Mouse (Mus musculus): ENCODE data around the gene 6430548M08Rik.

Gene 6430548M08Rik

GRCm38 (mm10) chr8:120184366-120184765, 70.4 kb downstream of the 6430548M08Rik start:
- no peak for DNase-seq (ENCODE audit: low spot score)

GRCm38 (mm10) chr8:120184850-120185792, 71.2 kb downstream of the 6430548M08Rik start:
- peak; percentile 67 for DNase-seq (ENCODE audit: low spot score)

- DNase-seq (ENCODE audit: low spot score): no peak
Measured at GRCm38 (mm10) chr8:120186454-120186853, 72.5 kb downstream of the 6430548M08Rik start.

- DNase-seq (ENCODE audit: low spot score): no peak
Measured at GRCm38 (mm10) chr8:120188510-120188909, 74.6 kb downstream of the 6430548M08Rik start.

GRCm38 (mm10) chr8:120189440-120189839, 75.5 kb downstream of the 6430548M08Rik start:
- DNase-seq (ENCODE audit: low spot score): no peak

GRCm38 (mm10) chr8:120190107-120190809, 76.3 kb downstream of the 6430548M08Rik start:
- DNase-seq (ENCODE audit: low spot score): no peak

GRCm38 (mm10) chr8:120190810-120191413, 77.0 kb downstream of the 6430548M08Rik start:
- peak; percentile 62 for DNase-seq (ENCODE audit: low spot score)

GRCm38 (mm10) chr8:120191633-120192032, 77.7 kb downstream of the 6430548M08Rik start:
- DNase-seq (ENCODE audit: low spot score): no peak

- no peak for DNase-seq (ENCODE audit: low spot score)
Measured at GRCm38 (mm10) chr8:120192118-120192517, 78.2 kb downstream of the 6430548M08Rik start.

GRCm38 (mm10) chr8:120201351-120201750, 87.4 kb downstream of the 6430548M08Rik start:
- no peak for DNase-seq (ENCODE audit: low spot score)

GRCm38 (mm10) chr8:120202546-120202945, 88.6 kb downstream of the 6430548M08Rik start:
- no peak for DNase-seq (ENCODE audit: low spot score)

GRCm38 (mm10) chr8:120204736-120205360, 90.9 kb downstream of the 6430548M08Rik start:
- peak; percentile 3 for DNase-seq (ENCODE audit: low spot score)

- DNase-seq (ENCODE audit: low spot score): no peak
Measured at GRCm38 (mm10) chr8:120205916-120206315, 92.0 kb downstream of the 6430548M08Rik start.

- no peak for DNase-seq (ENCODE audit: low spot score)
Measured at GRCm38 (mm10) chr8:120207364-120207763, 93.4 kb downstream of the 6430548M08Rik start.

- no peak for DNase-seq (ENCODE audit: low spot score)
Measured at GRCm38 (mm10) chr8:120208113-120208512, 94.2 kb downstream of the 6430548M08Rik start.

GRCm38 (mm10) chr8:120211345-120211744, 97.4 kb downstream of the 6430548M08Rik start:
- DNase-seq (ENCODE audit: low spot score): peak; percentile 69

GRCm38 (mm10) chr8:120212596-120212995, 98.6 kb downstream of the 6430548M08Rik start:
- DNase-seq (ENCODE audit: low spot score): no peak

- DNase-seq (ENCODE audit: low spot score): no peak
Measured at GRCm38 (mm10) chr8:120213229-120213628, 99.3 kb downstream of the 6430548M08Rik start.

- DNase-seq (ENCODE audit: low spot score): no peak
Measured at GRCm38 (mm10) chr8:120213939-120214338, 100.0 kb downstream of the 6430548M08Rik start.
